Mouse (Mus musculus): ENCODE data around the gene Rab26. TPM values are rescaled to one million over a fixed set of nuclear protein-coding genes. Genes with fewer than 3 reads are reported as not detected.

The Rab26 gene
- total RNA-seq, 2 experiments from 2014 or later = 72.9 to 76.8 TPM

DNA sequence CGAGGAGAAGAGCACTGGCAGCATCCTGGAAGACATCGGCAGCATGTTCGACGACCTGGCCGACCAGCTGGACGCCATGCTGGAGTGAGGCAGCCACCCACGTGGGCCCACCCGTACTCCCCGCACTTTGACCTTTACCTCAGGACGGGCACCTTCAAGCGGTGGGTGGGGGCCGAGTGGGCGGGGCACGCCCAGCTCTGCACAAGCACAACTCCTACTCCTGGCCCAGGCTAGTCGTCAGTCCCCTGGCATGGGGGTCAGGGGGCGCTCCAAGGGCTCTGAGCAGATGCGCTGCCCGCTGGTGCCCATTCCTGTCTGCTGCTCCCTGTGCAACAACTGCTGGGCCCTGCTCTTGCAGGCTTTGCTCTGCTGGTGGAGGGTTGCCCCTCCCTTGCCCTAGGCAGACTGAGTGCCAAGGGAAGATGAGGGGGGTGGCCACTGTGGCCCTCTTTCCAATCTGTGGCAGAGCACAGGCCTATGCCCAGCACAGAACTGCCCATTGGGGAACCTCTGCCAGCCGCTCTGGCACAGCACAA lies 26.8 kb downstream of the Rab26 start:
- no peak for DNase-seq

DNA sequence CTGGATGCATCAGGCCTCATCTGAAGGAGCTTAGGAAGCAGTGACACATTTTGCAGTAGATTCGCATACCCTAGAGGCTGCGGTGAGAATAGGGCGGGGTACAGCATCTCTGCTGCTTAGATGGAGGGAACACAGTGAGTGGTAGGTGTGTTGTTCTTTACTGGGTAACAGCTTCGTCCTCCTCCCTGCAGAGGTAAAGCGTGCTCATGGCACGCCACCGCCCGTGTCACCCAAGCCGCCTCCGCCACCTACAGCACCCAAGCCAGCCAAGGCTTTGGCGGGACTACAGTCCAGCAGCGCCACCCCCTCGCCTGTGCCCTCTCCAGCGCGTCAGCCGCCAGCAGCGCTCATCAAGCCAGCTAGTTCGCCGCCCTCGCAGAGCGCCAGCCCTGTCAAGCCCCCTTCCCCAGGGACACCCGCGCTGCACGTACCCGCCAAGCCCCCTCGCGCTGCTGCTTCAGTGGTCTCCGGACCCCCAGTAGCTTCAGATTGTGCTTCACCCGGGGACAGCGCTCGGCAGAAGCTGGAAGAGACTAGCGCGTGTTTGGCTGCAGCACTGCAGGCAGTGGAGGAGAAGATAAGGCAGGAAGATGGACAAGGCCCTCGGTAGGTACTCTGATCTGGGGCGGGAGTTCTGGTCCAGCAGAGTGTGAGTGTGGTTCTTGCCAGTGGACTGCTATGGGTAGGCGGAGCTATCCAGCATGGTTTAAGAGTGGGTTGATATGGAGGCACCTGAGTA lies 27.5 kb downstream of the Rab26 start:
- peak in 1 of 2 experiments; percentile 68 for DNase-seq

DNA sequence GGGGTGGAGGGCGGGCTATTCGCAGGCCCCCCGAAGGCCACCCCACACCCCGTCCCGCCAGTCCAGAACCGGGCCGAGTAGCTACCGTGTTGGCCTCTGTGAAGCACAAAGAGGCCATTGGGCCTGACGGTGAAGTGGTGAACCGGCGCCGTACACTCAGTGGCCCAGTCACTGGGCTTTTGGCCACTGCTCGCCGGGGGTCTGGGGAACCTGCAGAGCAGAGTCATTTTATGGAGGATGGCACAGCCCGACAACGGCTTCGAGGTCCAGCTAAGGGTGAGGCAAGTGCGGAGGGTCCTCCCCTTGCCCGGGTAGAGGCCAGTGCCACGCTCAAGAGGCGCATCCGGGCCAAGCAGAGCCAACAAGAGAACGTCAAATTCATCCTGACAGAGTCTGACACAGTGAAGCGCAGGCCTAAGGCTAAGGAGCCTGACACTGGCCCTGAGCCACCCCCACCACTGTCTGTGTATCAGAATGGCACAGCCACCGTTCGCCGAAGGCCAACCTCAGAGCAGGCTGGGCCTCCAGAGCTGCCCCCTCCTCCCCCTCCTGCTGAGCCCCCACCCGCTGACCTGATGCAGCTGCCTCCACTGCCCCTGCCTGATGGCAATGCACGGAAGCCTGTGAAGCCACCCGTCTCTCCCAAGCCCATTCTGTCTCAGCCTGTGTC lies 28.6 kb downstream of the Rab26 start:
- no peak for DNase-seq

- DNase-seq = no peak
These were observed 29.9 kb downstream of the Rab26 start for GRCm38 (mm10) chr17:24504085-24504484.

- DNase-seq = no peak
These were observed 31.8 kb downstream of the Rab26 start for GRCm38 (mm10) chr17:24502208-24502607.

- no peak for DNase-seq
These were observed 38.0 kb downstream of the Rab26 start for GRCm38 (mm10) chr17:24496026-24496425.

DNA sequence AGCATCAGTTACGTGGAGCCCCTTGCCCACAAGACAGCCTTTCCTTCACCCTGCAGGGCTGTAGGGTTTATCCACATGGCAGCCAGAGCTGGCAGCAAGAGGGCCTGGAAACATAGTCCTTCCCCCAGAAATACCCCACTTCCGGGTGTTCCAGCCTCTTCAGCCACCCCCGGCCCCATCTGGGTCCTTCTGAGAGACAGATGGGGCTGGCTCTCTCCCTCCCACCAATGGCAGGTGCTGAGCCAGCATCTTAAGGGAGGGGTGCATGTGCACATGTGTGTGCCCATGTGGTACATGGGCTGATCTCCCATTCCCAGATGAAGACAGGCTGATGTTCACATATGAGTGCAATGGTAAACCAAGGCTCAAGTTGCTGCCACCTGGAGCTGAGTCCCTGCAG lies 38.6 kb downstream of the Rab26 start:
- DNase-seq = peak; percentile 76 to 83

DNA sequence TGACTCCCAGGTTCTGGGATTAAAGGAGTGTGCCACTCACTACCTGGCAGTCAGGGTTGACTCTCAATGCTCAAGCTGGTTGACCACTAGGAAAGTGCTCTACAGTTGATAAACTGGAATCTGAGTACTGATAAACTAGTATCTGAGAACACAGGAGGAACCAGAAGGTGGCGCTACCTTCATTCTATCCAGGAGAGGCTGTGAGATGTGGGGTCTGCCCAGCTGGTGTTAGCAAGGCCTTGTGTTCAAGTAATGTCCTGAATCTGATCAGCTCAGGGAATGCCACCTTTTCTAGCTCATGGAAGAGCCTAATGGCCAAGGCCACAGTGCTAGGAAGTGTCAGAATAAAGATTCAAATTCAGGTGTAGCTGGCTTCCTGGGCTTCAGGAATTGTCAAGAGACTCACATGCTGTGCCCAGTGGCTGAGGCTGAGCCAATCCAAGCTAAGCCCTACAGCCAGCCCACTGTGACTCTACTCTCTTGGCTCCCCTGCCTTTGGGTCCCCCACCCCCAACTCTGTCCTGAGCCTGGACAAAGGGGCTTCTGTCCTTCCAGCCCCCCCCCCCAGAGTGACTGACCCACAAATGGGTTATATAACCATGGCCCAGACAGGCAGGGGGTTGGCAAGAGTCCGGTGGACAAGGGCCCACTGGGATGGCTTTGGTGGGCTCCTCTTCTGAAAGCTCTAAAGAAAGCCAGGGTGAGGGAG lies 39.2 kb downstream of the Rab26 start:
- peak in 1 of 2 experiments; percentile 58 for DNase-seq

DNA sequence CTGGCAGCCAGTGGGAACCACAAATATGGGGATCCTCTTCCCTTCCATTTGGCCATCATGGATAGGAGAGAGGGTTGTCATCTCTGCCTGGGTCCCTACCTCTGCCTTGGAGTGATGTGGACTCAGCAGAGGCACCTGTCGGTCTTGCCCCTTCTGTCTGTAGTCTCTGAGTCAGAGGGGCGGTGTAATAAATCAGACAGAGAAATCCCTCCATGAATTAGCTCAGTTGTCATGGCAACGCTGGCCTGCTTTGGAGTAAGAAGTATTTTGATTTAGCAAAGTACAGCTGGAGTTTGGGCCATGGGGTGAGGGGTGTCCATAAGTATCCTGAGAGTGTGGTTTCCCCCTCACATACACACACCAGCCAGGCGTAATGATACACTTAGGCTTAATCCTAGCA lies 43.6 kb downstream of the Rab26 start:
- DNase-seq = no peak

GRCm38 (mm10) chr17:24489265-24490030 lies 44.6 kb downstream of the Rab26 start:
- no peak for DNase-seq

DNA sequence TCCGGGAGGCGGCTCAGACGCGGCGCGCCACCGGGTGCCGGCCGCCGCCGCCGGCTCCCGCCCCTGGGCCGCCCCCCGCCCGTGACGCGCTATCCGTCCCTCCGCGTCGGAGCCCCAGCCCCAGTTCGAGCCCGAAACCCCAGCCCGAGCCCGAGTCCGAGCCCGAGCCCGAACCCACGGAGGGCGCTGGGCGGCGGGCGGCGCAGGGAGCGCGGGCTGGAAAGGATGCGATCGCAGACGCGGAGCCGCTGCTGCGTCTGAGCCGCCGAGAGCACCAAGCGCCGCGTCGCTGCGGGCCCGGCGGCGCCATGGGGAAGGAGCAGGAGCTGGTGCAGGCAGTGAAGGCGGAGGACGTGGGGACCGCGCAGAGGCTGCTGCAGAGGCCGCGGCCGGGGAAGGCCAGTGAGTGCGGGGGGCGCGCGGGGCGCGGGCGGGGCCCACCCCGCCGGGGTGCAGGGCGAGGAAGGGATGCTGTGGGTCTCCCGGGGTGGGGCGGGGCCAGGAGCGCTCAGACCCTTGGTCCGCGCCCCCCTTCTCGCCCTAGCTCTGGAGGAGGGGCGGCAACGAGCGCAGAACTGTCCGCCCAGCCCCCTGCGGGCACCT lies 45.2 kb downstream of the Rab26 start:
- no peak for DNase-seq

DNA sequence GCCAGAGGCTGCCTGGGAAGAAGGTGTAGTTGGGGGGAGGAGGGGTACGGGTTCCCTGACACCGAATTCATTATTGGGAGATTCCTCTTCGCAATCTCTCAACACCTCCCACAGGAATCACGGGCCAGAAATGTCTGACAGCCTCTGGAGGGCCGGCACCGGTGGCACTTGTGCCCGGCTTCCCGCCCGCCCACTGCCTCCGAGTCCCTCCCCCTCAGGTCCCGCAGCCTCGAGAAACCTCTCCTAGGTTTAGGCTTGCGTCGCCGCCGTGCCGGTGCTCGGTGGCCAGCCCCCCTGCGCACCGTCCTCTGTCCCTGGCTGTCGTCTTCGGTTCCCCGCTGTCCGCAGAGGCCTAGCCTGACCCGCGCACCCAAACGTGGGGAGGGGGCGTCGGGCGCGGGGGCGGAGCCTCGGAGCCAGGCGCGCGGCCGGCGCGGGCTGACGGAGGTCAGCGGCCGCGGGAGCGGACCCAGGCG lies 45.8 kb downstream of the Rab26 start, which contains the start of gene Caskin1:
TSS of gene Caskin1 (plus strand) at position 416 of the 476 bp plus-strand sequence.
- no peak for DNase-seq

GRCm38 (mm10) chr17:24485090-24485860 lies 48.7 kb downstream of the Rab26 start:
- DNase-seq = no peak

DNA sequence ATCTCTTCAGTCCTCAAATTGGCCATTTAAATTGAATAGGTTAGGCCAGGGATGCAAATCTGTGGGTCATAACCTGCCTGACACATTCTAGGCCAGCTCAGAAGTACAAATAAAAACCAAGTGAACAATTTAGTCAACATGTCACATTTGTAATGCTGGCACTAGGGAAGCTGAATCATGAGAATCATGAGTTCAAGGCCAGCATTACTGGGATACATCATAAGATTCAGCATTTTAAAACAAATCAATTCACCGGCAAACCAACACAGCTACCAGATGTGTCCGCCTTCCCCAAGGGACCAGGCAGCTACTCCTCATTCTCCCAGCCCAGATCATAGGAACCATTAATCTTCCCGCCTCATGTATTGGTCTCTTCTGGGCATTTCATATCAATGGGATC lies 50.5 kb downstream of the Rab26 start:
- no peak for DNase-seq

DNA sequence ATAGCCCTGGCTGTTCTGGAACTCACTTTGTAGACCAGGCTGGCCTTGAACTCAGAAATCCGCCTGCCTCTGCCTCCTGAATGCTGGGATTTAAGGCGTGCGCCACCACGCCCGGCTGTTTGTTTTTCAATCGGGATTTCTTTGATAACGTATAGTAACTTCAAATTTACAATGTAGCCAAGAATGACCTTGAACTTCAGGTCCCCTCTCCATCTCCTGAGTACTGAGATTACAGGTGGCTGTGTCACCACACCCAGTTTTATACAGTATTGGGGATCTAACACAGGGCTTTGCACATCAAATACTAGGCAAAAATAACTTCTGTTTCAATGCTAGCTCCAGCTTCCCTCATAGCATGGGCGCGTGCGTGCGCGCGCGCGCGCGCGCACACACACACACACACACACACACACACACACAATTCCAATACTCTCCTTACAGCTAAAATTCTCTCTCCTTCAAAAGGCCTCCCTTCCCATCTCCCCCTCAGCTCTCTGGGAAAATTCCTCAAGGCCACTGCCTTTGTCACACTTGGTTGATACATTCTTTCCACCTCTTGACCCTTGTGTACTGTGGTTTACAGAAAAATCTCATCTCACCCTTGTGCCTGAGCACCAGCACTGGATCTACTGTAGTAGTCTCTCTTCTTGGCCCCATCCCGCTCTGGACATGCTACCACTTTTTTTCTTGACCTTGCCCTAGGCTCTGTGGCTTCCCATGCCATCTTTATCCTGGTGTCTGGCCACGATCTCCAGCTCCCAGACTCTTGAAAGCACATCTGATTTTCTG lies 52.8 kb downstream of the Rab26 start:
- DNase-seq = no peak

- no peak for DNase-seq
These were observed 53.7 kb downstream of the Rab26 start for GRCm38 (mm10) chr17:24480201-24480826.

- no peak for DNase-seq
These were observed 54.6 kb downstream of the Rab26 start for GRCm38 (mm10) chr17:24479431-24479830.

- peak; percentile 98 for DNase-seq
These were observed 55.2 kb downstream of the Rab26 start, which contains the start of gene Mlst8 for GRCm38 (mm10) chr17:24478663-24479380. Gene Mlst8 (minus strand): TSS chr17:24479078.

All from layer of hippocampus, postnatal 36 days (tissue).